Mouse (Mus musculus): ENCODE results near the gene Pld4. TPM values are rescaled to one million over a fixed set of nuclear protein-coding genes. Genes with fewer than 3 reads are reported as not detected.

Gene Pld4
- polyA plus RNA-seq, 1 experiment: 1.1 TPM

GRCm38 (mm10) chr12:112742768-112743167 is 17.7 kb upstream of the Pld4 start:
- peaks cover 6% of the 10 kb centered on the region; the same call in 1 of the 2 replicates for H3K36me3 ChIP-seq (ENCODE audit: control insufficient read depth, insufficient read depth, low read length, poor library complexity, severe bottlenecking)
- H3K9me3 ChIP-seq (replicated peaks; ENCODE audit: control insufficient read depth, insufficient read depth, low read length, poor library complexity, severe bottlenecking): no peaks in the 10 kb centered on the region
- no peaks in the 10 kb centered on the region for H3K4me1 ChIP-seq (ENCODE audit: control insufficient read depth, insufficient read depth, low read length)
- TF ChIP-seq EP300 (IDR thresholded peaks at IDR 0.05; ENCODE audit: insufficient read depth, low read depth, low read length): no peak
- no peak for TF ChIP-seq CTCF (IDR thresholded peaks at IDR 0.05; ENCODE audit: low read depth, low read length)
- no peak for TF ChIP-seq POLR2A (IDR thresholded peaks at IDR 0.05; ENCODE audit: insufficient read depth, low read length)
- H3K9ac ChIP-seq (ENCODE audit: low read depth, poor library complexity, severe bottlenecking): no peak overlapping the region
- no peak overlapping the region for H3K4me3 ChIP-seq (ENCODE audit: low read depth, low read length)
- H3K27ac ChIP-seq (ENCODE audit: insufficient read depth, low read length): peak overlapping the region; percentile 12; the same call in 1 of the 2 replicates
- no peaks in the 10 kb centered on the region for H3K27me3 ChIP-seq (ENCODE audit: control insufficient read depth, insufficient read depth, low read length, poor library complexity, severe bottlenecking)

- Histone ChIP-seq H3K4me1 (ENCODE audit: control insufficient read depth, insufficient read depth, low read length) (no peaks in the 10 kb centered on the region), H3K27ac (ENCODE audit: insufficient read depth, low read length) (peak overlapping the region; percentile 12; the same call in 1 of the 2 replicates), H3K9me3 (replicated peaks; ENCODE audit: control insufficient read depth, insufficient read depth, low read length, poor library complexity, severe bottlenecking) (no peaks in the 10 kb centered on the region), H3K4me3 (ENCODE audit: low read depth, low read length) (no peak overlapping the region), H3K9ac (ENCODE audit: low read depth, poor library complexity, severe bottlenecking) (no peak overlapping the region), H3K36me3 (ENCODE audit: control insufficient read depth, insufficient read depth, low read length, poor library complexity, severe bottlenecking) (peaks cover 6% of the 10 kb centered on the region; the same call in 1 of the 2 replicates), H3K27me3 (ENCODE audit: control insufficient read depth, insufficient read depth, low read length, poor library complexity, severe bottlenecking) (no peaks in the 10 kb centered on the region)
- TF ChIP-seq EP300 (IDR thresholded peaks at IDR 0.05; ENCODE audit: insufficient read depth, low read depth, low read length) (no peak), CTCF (IDR thresholded peaks at IDR 0.05; ENCODE audit: low read depth, low read length) (peak; percentile 88), POLR2A (IDR thresholded peaks at IDR 0.05; ENCODE audit: insufficient read depth, low read length) (no peak)
These were observed 17.1 kb upstream of the Pld4 start for GRCm38 (mm10) chr12:112743168-112743975.

- H3K9me3 ChIP-seq (replicated peaks; ENCODE audit: control insufficient read depth, insufficient read depth, low read length, poor library complexity, severe bottlenecking): no peaks in the 10 kb centered on the region
- no peak overlapping the region for H3K4me3 ChIP-seq (ENCODE audit: low read depth, low read length)
- TF ChIP-seq POLR2A (IDR thresholded peaks at IDR 0.05; ENCODE audit: insufficient read depth, low read length) (no peak), CTCF (IDR thresholded peaks at IDR 0.05; ENCODE audit: low read depth, low read length) (no peak), EP300 (IDR thresholded peaks at IDR 0.05; ENCODE audit: insufficient read depth, low read depth, low read length) (no peak)
- H3K36me3 ChIP-seq (ENCODE audit: control insufficient read depth, insufficient read depth, low read length, poor library complexity, severe bottlenecking): peaks cover 6% of the 10 kb centered on the region; the same call in 1 of the 2 replicates
- no peaks in the 10 kb centered on the region for H3K27me3 ChIP-seq (ENCODE audit: control insufficient read depth, insufficient read depth, low read length, poor library complexity, severe bottlenecking)
- H3K9ac ChIP-seq (ENCODE audit: low read depth, poor library complexity, severe bottlenecking): no peak overlapping the region
- H3K27ac ChIP-seq (ENCODE audit: insufficient read depth, low read length): no peak overlapping the region
- no peaks in the 10 kb centered on the region for H3K4me1 ChIP-seq (ENCODE audit: control insufficient read depth, insufficient read depth, low read length)
These were observed 16.2 kb upstream of the Pld4 start for GRCm38 (mm10) chr12:112744211-112744610.

- Histone ChIP-seq H3K9ac (ENCODE audit: low read depth, poor library complexity, severe bottlenecking) (no peak overlapping the region), H3K9me3 (replicated peaks; ENCODE audit: control insufficient read depth, insufficient read depth, low read length, poor library complexity, severe bottlenecking) (no peaks in the 10 kb centered on the region), H3K4me1 (ENCODE audit: control insufficient read depth, insufficient read depth, low read length) (no peaks in the 10 kb centered on the region), H3K27ac (ENCODE audit: insufficient read depth, low read length) (no peak overlapping the region), H3K36me3 (ENCODE audit: control insufficient read depth, insufficient read depth, low read length, poor library complexity, severe bottlenecking) (peaks cover 6% of the 10 kb centered on the region; the same call in 1 of the 2 replicates), H3K4me3 (ENCODE audit: low read depth, low read length) (no peak overlapping the region), H3K27me3 (ENCODE audit: control insufficient read depth, insufficient read depth, low read length, poor library complexity, severe bottlenecking) (no peaks in the 10 kb centered on the region)
- TF ChIP-seq EP300 (IDR thresholded peaks at IDR 0.05; ENCODE audit: insufficient read depth, low read depth, low read length) (no peak), CTCF (IDR thresholded peaks at IDR 0.05; ENCODE audit: low read depth, low read length) (no peak), POLR2A (IDR thresholded peaks at IDR 0.05; ENCODE audit: insufficient read depth, low read length) (no peak)
These were observed 15.4 kb upstream of the Pld4 start for GRCm38 (mm10) chr12:112744891-112745580.

GRCm38 (mm10) chr12:112745716-112746115 is 14.7 kb upstream of the Pld4 start:
- no peak overlapping the region for H3K9ac ChIP-seq (ENCODE audit: low read depth, poor library complexity, severe bottlenecking)
- no peak overlapping the region for H3K4me3 ChIP-seq (ENCODE audit: low read depth, low read length)

More at GRCm38 (mm10) chr12:112745716-112746115, 14.7 kb upstream of the Pld4 start:
- TF ChIP-seq POLR2A (IDR thresholded peaks at IDR 0.05; ENCODE audit: insufficient read depth, low read length): no peak
- no peak for TF ChIP-seq EP300 (IDR thresholded peaks at IDR 0.05; ENCODE audit: insufficient read depth, low read depth, low read length)
- no peak for TF ChIP-seq CTCF (IDR thresholded peaks at IDR 0.05; ENCODE audit: low read depth, low read length)
- H3K36me3 ChIP-seq (ENCODE audit: control insufficient read depth, insufficient read depth, low read length, poor library complexity, severe bottlenecking): peaks cover 6% of the 10 kb centered on the region; the same call in 1 of the 2 replicates
- no peaks in the 10 kb centered on the region for H3K4me1 ChIP-seq (ENCODE audit: control insufficient read depth, insufficient read depth, low read length)
- no peaks in the 10 kb centered on the region for H3K9me3 ChIP-seq (replicated peaks; ENCODE audit: control insufficient read depth, insufficient read depth, low read length, poor library complexity, severe bottlenecking)
- no peak overlapping the region for H3K27ac ChIP-seq (ENCODE audit: insufficient read depth, low read length)
- H3K27me3 ChIP-seq (ENCODE audit: control insufficient read depth, insufficient read depth, low read length, poor library complexity, severe bottlenecking): no peaks in the 10 kb centered on the region
